Mouse (Mus musculus) limb, embryonic 12.5 days (tissue): ENCODE results near the gene Lyzl4. TPM values are rescaled to one million over a fixed set of nuclear protein-coding genes. Genes with fewer than 3 reads are reported as not detected.

ENCODE experiments used
- ATAC-seq: fragments of 200-750 bp; cut with Nextera tagmentation; 2 replicates; pipeline ENCODE4 v1.8.0; 2017; ENCODE audit warnings: low read depth, moderate TSS enrichment; ENCODE audit not compliant: insufficient number of reproducible peaks, insufficient read depth, low FRiP score, low TSS enrichment
- H3K27ac ChIP-seq: fragments of 300-500 bp; sonication (generic); 2 replicates; pipeline ENCODE4 v1.5.1; 2016; ENCODE audit warnings: mild to moderate bottlenecking, moderate library complexity
- H3K27me3 ChIP-seq: fragments of 300-500 bp; sonication (generic); 2 replicates; pipeline ENCODE4 v1.6.1; 2016; ENCODE audit warnings: mild to moderate bottlenecking, moderate library complexity
- H3K36me3 ChIP-seq: fragments of 300-500 bp; sonication (generic); 2 replicates; pipeline ENCODE4 v1.6.1; 2016; ENCODE audit warnings: mild to moderate bottlenecking, moderate library complexity
- H3K4me1 ChIP-seq: fragments of 300-500 bp; sonication (generic); replicated peaks from 2 replicates; pipeline ENCODE4 v1.6.1; 2016
- H3K4me2 ChIP-seq: fragments of 300-500 bp; sonication (generic); 2 replicates; pipeline ENCODE4 v1.6.1; 2016; ENCODE audit warnings: mild to moderate bottlenecking, moderate library complexity
- H3K4me3 ChIP-seq: fragments of 300-500 bp; sonication (generic); replicated peaks from 2 replicates; pipeline ENCODE4 v1.5.1; 2016; ENCODE audit warnings: mild to moderate bottlenecking
- H3K9ac ChIP-seq: fragments of 300-500 bp; sonication (generic); replicated peaks from 2 replicates; pipeline ENCODE4 v1.6.1; 2016; ENCODE audit warnings: mild to moderate bottlenecking, moderate library complexity
- H3K9me3 ChIP-seq: fragments of 300-500 bp; sonication (generic); 2 replicates; pipeline ENCODE4 v1.6.1; 2016; ENCODE audit warnings: mild to moderate bottlenecking, moderate library complexity
- WGBS: fragments of 180-500 bp; shearing (Covaris S2); methylation state at CpG from one replicate; pipeline ENCODE4 v1.1.7; 2016; 5-methylcytosine and 5-hydroxymethylcytosine counted together
- polyA plus RNA-seq: library from polyadenylated mRNA; unstranded; fragments of >200 nt; fragmentation: Nextera tagmentation; extraction: Ambion mirVana; gene quantifications from 2 replicates; pipeline ENCODE4 v1.2.1, GENCODE M21; 2016

The Lyzl4 gene
- 0.45 TPM in 1 of 2 replicates, not detected in the other for polyA plus RNA-seq

GRCm38 (mm10) chr9:121642001-121642400 lies at the start of gene Lyzl4:
Gene Lyzl4, minus strand, starts transcription at chr9:121642096.
- 0 out of 2 replicates have a peak, but pooled peaks have one; percentile 16 for ATAC-seq
- H3K27ac ChIP-seq, result no peak within 1 kb of the TSS
- H3K4me3 ChIP-seq, result peak within 1 kb of the TSS; percentile 56
- H3K4me2 ChIP-seq, result peak within 1 kb of the TSS; percentile 92
- peaks cover 16% of the 10 kb centered on the region; the same call in 1 of the 2 replicates for H3K4me1 ChIP-seq
- H3K27me3 ChIP-seq, result peaks cover 85% of the 10 kb centered on the region
- under 1% methylated on average over 26 of the region's 26 CpGs for WGBS
- H3K9ac ChIP-seq, result peak within 1 kb of the TSS; percentile 62
- H3K9me3 ChIP-seq, result no peaks in the 10 kb centered on the region
- no peaks in the 10 kb centered on the region for H3K36me3 ChIP-seq

GRCm38 (mm10) chr9:121690734-121691133 lies 48.8 kb upstream of the Lyzl4 start:
- H3K27ac ChIP-seq, result no peak overlapping the region
- no peak overlapping the region for H3K9ac ChIP-seq
- H3K27me3 ChIP-seq, result no peaks in the 10 kb centered on the region
- WGBS, result 90% methylated on average over 7 of the region's 7 CpGs
- no peak overlapping the region for H3K4me2 ChIP-seq
- H3K9me3 ChIP-seq, result no peaks in the 10 kb centered on the region
- peaks cover 82% of the 10 kb centered on the region for H3K36me3 ChIP-seq
- no peaks in the 10 kb centered on the region for H3K4me1 ChIP-seq
- ATAC-seq, result no peak
- no peak overlapping the region for H3K4me3 ChIP-seq

GRCm38 (mm10) chr9:121690200-121690651 lies 48.3 kb upstream of the Lyzl4 start:
- Histone ChIP-seq H3K9me3 (no peaks in the 10 kb centered on the region), H3K4me1 (no peaks in the 10 kb centered on the region), H3K27ac (no peak overlapping the region), H3K4me3 (no peak overlapping the region), H3K36me3 (peaks cover 83% of the 10 kb centered on the region), H3K4me2 (no peak overlapping the region), H3K9ac (no peak overlapping the region), H3K27me3 (no peaks in the 10 kb centered on the region)
- ATAC-seq, result no peak
- WGBS, result 83% methylated on average over 15 of the region's 15 CpGs

GRCm38 (mm10) chr9:121684702-121685101 lies 42.8 kb upstream of the Lyzl4 start:
- ATAC-seq, result no peak
- no peak overlapping the region for H3K4me2 ChIP-seq
- no peak overlapping the region for H3K4me3 ChIP-seq
- H3K27me3 ChIP-seq, result peaks cover 2% of the 10 kb centered on the region; the same call in 1 of the 2 replicates
- H3K9me3 ChIP-seq, result no peaks in the 10 kb centered on the region
- H3K36me3 ChIP-seq, result peaks cover 68% of the 10 kb centered on the region
- WGBS, result 79% methylated on average over 7 of the region's 7 CpGs
- H3K4me1 ChIP-seq, result 0 out of 2 replicates have a peak, but pooled peaks cover 7% of the 10 kb centered on the region
- no peak overlapping the region for H3K9ac ChIP-seq
- no peak overlapping the region for H3K27ac ChIP-seq

- Histone ChIP-seq H3K4me1 (0 out of 2 replicates have a peak, but pooled peaks cover 10% of the 10 kb centered on the region), H3K4me3 (no peak overlapping the region), H3K9me3 (no peaks in the 10 kb centered on the region), H3K9ac (no peak overlapping the region), H3K4me2 (no peak overlapping the region), H3K36me3 (peaks cover 44% of the 10 kb centered on the region), H3K27me3 (peaks cover 12% of the 10 kb centered on the region; the same call in 1 of the 2 replicates), H3K27ac (no peak overlapping the region)
- 77% methylated on average over 18 of the region's 18 CpGs for WGBS
- no peak for ATAC-seq
Observed at GRCm38 (mm10) chr9:121682037-121682680, 40.3 kb upstream of the Lyzl4 start.

GRCm38 (mm10) chr9:121681191-121681590 lies 39.3 kb upstream of the Lyzl4 start:
- peaks cover 12% of the 10 kb centered on the region for H3K27me3 ChIP-seq
- no peak overlapping the region for H3K4me3 ChIP-seq
- 0 out of 2 replicates have a peak, but pooled peaks cover 10% of the 10 kb centered on the region for H3K4me1 ChIP-seq
- H3K36me3 ChIP-seq, result peaks cover 37% of the 10 kb centered on the region
- no peak overlapping the region for H3K9ac ChIP-seq
- ATAC-seq, result no peak
- 74% methylated on average over 8 of the region's 8 CpGs for WGBS
- no peak overlapping the region for H3K27ac ChIP-seq
- no peak overlapping the region for H3K4me2 ChIP-seq
- H3K9me3 ChIP-seq, result no peaks in the 10 kb centered on the region

- no peak overlapping the region for H3K27ac ChIP-seq
- no peak overlapping the region for H3K4me3 ChIP-seq
- no peak overlapping the region for H3K9ac ChIP-seq
- peaks cover 24% of the 10 kb centered on the region for H3K36me3 ChIP-seq
- H3K4me1 ChIP-seq, result 0 out of 2 replicates have a peak, but pooled peaks cover 10% of the 10 kb centered on the region
- peak; percentile 61; the same call in 1 of the 2 replicates for ATAC-seq
- no peak overlapping the region for H3K4me2 ChIP-seq
- 18% methylated on average over 6 of the region's 6 CpGs for WGBS
- H3K27me3 ChIP-seq, result peaks cover 12% of the 10 kb centered on the region
- no peaks in the 10 kb centered on the region for H3K9me3 ChIP-seq
Observed at GRCm38 (mm10) chr9:121679549-121679948, 37.7 kb upstream of the Lyzl4 start.

- no peak overlapping the region for H3K9ac ChIP-seq
- 0 out of 2 replicates have a peak, but pooled peaks cover 7% of the 10 kb centered on the region for H3K4me1 ChIP-seq
- H3K36me3 ChIP-seq, result peaks cover 8% of the 10 kb centered on the region
- no peak overlapping the region for H3K4me3 ChIP-seq
- no peaks in the 10 kb centered on the region for H3K9me3 ChIP-seq
- peaks cover 12% of the 10 kb centered on the region for H3K27me3 ChIP-seq
- H3K4me2 ChIP-seq, result no peak overlapping the region
- no peak overlapping the region for H3K27ac ChIP-seq
- ATAC-seq, result no peak
- 78% methylated on average over 8 of the region's 8 CpGs for WGBS
Observed at GRCm38 (mm10) chr9:121677476-121677875, 35.6 kb upstream of the Lyzl4 start.

- 66% methylated on average over 4 of the region's 4 CpGs for WGBS
- no peak for ATAC-seq
- H3K27me3 ChIP-seq, result peaks cover 12% of the 10 kb centered on the region
- H3K36me3 ChIP-seq, result peaks cover 4% of the 10 kb centered on the region; the same call in 1 of the 2 replicates
- H3K4me2 ChIP-seq, result no peak overlapping the region
- no peak overlapping the region for H3K27ac ChIP-seq
- H3K4me1 ChIP-seq, result peaks cover 11% of the 10 kb centered on the region; the same call in 1 of the 2 replicates
- H3K9me3 ChIP-seq, result no peaks in the 10 kb centered on the region
- H3K9ac ChIP-seq, result no peak overlapping the region
- no peak overlapping the region for H3K4me3 ChIP-seq
Observed at GRCm38 (mm10) chr9:121677069-121677468, 35.2 kb upstream of the Lyzl4 start.

GRCm38 (mm10) chr9:121675556-121675955 lies 33.7 kb upstream of the Lyzl4 start:
- Histone ChIP-seq H3K9ac (no peak overlapping the region), H3K36me3 (no peaks in the 10 kb centered on the region), H3K4me2 (no peak overlapping the region), H3K4me1 (peaks cover 8% of the 10 kb centered on the region; the same call in 1 of the 2 replicates), H3K4me3 (no peak overlapping the region), H3K27me3 (peaks cover 19% of the 10 kb centered on the region), H3K9me3 (no peaks in the 10 kb centered on the region), H3K27ac (no peak overlapping the region)
- no peak for ATAC-seq
- 79% methylated on average over 2 of the region's 2 CpGs for WGBS

GRCm38 (mm10) chr9:121675011-121675410 lies 33.1 kb upstream of the Lyzl4 start:
- Histone ChIP-seq H3K27ac (no peak overlapping the region), H3K27me3 (peaks cover 22% of the 10 kb centered on the region), H3K9me3 (no peaks in the 10 kb centered on the region), H3K9ac (no peak overlapping the region), H3K36me3 (no peaks in the 10 kb centered on the region), H3K4me2 (no peak overlapping the region), H3K4me1 (peaks cover 10% of the 10 kb centered on the region), H3K4me3 (no peak overlapping the region)
- no peak for ATAC-seq
- WGBS, result 83% methylated on average over 9 of the region's 9 CpGs
